Mouse (Mus musculus): ENCODE measurements at regions not wholly inside any gene's neighbourhood (a gene's known extent, or its start where the extent isn't known, plus 50 kb on each side); places are given as distances from the start of the nearest gene placed in this dataset.
"Not testable (repeated sequence)": the region's sequence is repeated elsewhere in the genome, so short reads cannot be mapped to it uniquely, and the experiment has no call there.

- H3K4me1 ChIP-seq (replicated peaks; ENCODE audit: low read depth, low read length), result no peaks in the 10 kb centered on the region
- H3K4me3 ChIP-seq (replicated peaks; ENCODE audit: low read length), result no peak overlapping the region
- 0 out of 2 replicates have a peak, but pooled peaks cover 9% of the 10 kb centered on the region for H3K9me3 ChIP-seq (ENCODE audit: low read length)
- TF ChIP-seq CTCF (conservative IDR thresholded peaks at IDR 0.05; ENCODE audit: low read length) (no peak), NANOG (IDR thresholded peaks at IDR 0.05; ENCODE audit: borderline replicate concordance, low read length) (no peak), POU5F1 (IDR thresholded peaks at IDR 0.05; ENCODE audit: borderline replicate concordance, low read length) (no peak)
- H3K27me3 ChIP-seq (ENCODE audit: insufficient read depth, low read length), result no peaks in the 10 kb centered on the region
- no peaks in the 10 kb centered on the region for H3K36me3 ChIP-seq (ENCODE audit: insufficient read depth, low read length)
Observed at GRCm38 (mm10) chr17:82674593-82674992, 540.5 kb upstream of the Pkdcc start.

GRCm38 (mm10) chr17:82666557-82666956, 548.5 kb upstream of the Pkdcc start:
- H3K36me3 ChIP-seq (ENCODE audit: insufficient read depth, low read length); H3K27me3 ChIP-seq (ENCODE audit: insufficient read depth, low read length); H3K4me3 ChIP-seq (replicated peaks; ENCODE audit: low read length); H3K4me1 ChIP-seq (replicated peaks; ENCODE audit: low read depth, low read length): not testable (repeated sequence)
- H3K9me3 ChIP-seq (ENCODE audit: low read length), result peaks cover 19% of the 10 kb centered on the region

- TF ChIP-seq POU5F1 (IDR thresholded peaks at IDR 0.05; ENCODE audit: borderline replicate concordance, low read length), result no peak
- TF ChIP-seq NANOG (IDR thresholded peaks at IDR 0.05; ENCODE audit: borderline replicate concordance, low read length), result no peak
- TF ChIP-seq CTCF (conservative IDR thresholded peaks at IDR 0.05; ENCODE audit: low read length), result no peak
- Histone ChIP-seq H3K27me3 (ENCODE audit: insufficient read depth, low read length) (no peaks in the 10 kb centered on the region), H3K4me3 (replicated peaks; ENCODE audit: low read length) (no peak overlapping the region), H3K36me3 (ENCODE audit: insufficient read depth, low read length) (no peaks in the 10 kb centered on the region), H3K4me1 (replicated peaks; ENCODE audit: low read depth, low read length) (no peaks in the 10 kb centered on the region), H3K9me3 (ENCODE audit: low read length) (peaks cover 17% of the 10 kb centered on the region)
Observed at GRCm38 (mm10) chr17:82664352-82664751, 550.7 kb upstream of the Pkdcc start.

- Histone ChIP-seq H3K4me1 (replicated peaks; ENCODE audit: low read depth, low read length) (no peaks in the 10 kb centered on the region), H3K4me3 (replicated peaks; ENCODE audit: low read length) (no peak overlapping the region)
- no peak for TF ChIP-seq NANOG (IDR thresholded peaks at IDR 0.05; ENCODE audit: borderline replicate concordance, low read length)
- no peak for TF ChIP-seq POU5F1 (IDR thresholded peaks at IDR 0.05; ENCODE audit: borderline replicate concordance, low read length)
- no peak for TF ChIP-seq CTCF (conservative IDR thresholded peaks at IDR 0.05; ENCODE audit: low read length)
Observed at GRCm38 (mm10) chr17:82636459-82637189, 578.5 kb upstream of the Pkdcc start.

GRCm38 (mm10) chr17:82635849-82636248, 579.2 kb upstream of the Pkdcc start:
- Histone ChIP-seq H3K9me3 (ENCODE audit: low read length) (peaks cover 4% of the 10 kb centered on the region; the same call in 1 of the 2 replicates), H3K4me3 (replicated peaks; ENCODE audit: low read length) (no peak overlapping the region), H3K36me3 (ENCODE audit: insufficient read depth, low read length) (no peaks in the 10 kb centered on the region), H3K4me1 (replicated peaks; ENCODE audit: low read depth, low read length) (no peaks in the 10 kb centered on the region), H3K27me3 (ENCODE audit: insufficient read depth, low read length) (no peaks in the 10 kb centered on the region)
- no peak for TF ChIP-seq POU5F1 (IDR thresholded peaks at IDR 0.05; ENCODE audit: borderline replicate concordance, low read length)
- no peak for TF ChIP-seq NANOG (IDR thresholded peaks at IDR 0.05; ENCODE audit: borderline replicate concordance, low read length)

More at GRCm38 (mm10) chr17:82636459-82637189, 578.5 kb upstream of the Pkdcc start:
- peaks cover 4% of the 10 kb centered on the region; the same call in 1 of the 2 replicates for H3K9me3 ChIP-seq (ENCODE audit: low read length)
- no peaks in the 10 kb centered on the region for H3K27me3 ChIP-seq (ENCODE audit: insufficient read depth, low read length)
- no peaks in the 10 kb centered on the region for H3K36me3 ChIP-seq (ENCODE audit: insufficient read depth, low read length)

- no peaks in the 10 kb centered on the region for H3K9me3 ChIP-seq (ENCODE audit: low read length)
- H3K4me3 ChIP-seq (replicated peaks; ENCODE audit: low read length), result no peak overlapping the region
- TF ChIP-seq NANOG (IDR thresholded peaks at IDR 0.05; ENCODE audit: borderline replicate concordance, low read length) (no peak), CTCF (conservative IDR thresholded peaks at IDR 0.05; ENCODE audit: low read length) (no peak), POU5F1 (IDR thresholded peaks at IDR 0.05; ENCODE audit: borderline replicate concordance, low read length) (no peak)
- no peaks in the 10 kb centered on the region for H3K4me1 ChIP-seq (replicated peaks; ENCODE audit: low read depth, low read length)
- H3K36me3 ChIP-seq (ENCODE audit: insufficient read depth, low read length), result no peaks in the 10 kb centered on the region
- H3K27me3 ChIP-seq (ENCODE audit: insufficient read depth, low read length), result no peaks in the 10 kb centered on the region
Observed at GRCm38 (mm10) chr17:82606642-82607175, 608.4 kb upstream of the Pkdcc start.

GRCm38 (mm10) chr17:82583801-82584200, 631.3 kb upstream of the Pkdcc start:
- H3K27me3 ChIP-seq (ENCODE audit: insufficient read depth, low read length), result no peaks in the 10 kb centered on the region
- TF ChIP-seq NANOG (IDR thresholded peaks at IDR 0.05; ENCODE audit: borderline replicate concordance, low read length) (no peak), CTCF (conservative IDR thresholded peaks at IDR 0.05; ENCODE audit: low read length) (no peak), POU5F1 (IDR thresholded peaks at IDR 0.05; ENCODE audit: borderline replicate concordance, low read length) (no peak)
- H3K36me3 ChIP-seq (ENCODE audit: insufficient read depth, low read length), result no peaks in the 10 kb centered on the region
- no peaks in the 10 kb centered on the region for H3K9me3 ChIP-seq (ENCODE audit: low read length)
- no peaks in the 10 kb centered on the region for H3K4me1 ChIP-seq (replicated peaks; ENCODE audit: low read depth, low read length)
- H3K4me3 ChIP-seq (replicated peaks; ENCODE audit: low read length), result no peak overlapping the region

GRCm38 (mm10) chr17:82533521-82533920, 681.6 kb upstream of the Pkdcc start:
- Histone ChIP-seq H3K4me1 (replicated peaks; ENCODE audit: low read depth, low read length) (no peaks in the 10 kb centered on the region), H3K36me3 (ENCODE audit: insufficient read depth, low read length) (no peaks in the 10 kb centered on the region), H3K4me3 (replicated peaks; ENCODE audit: low read length) (no peak overlapping the region), H3K9me3 (ENCODE audit: low read length) (no peaks in the 10 kb centered on the region), H3K27me3 (ENCODE audit: insufficient read depth, low read length) (no peaks in the 10 kb centered on the region)
- TF ChIP-seq POU5F1 (IDR thresholded peaks at IDR 0.05; ENCODE audit: borderline replicate concordance, low read length) (no peak), CTCF (conservative IDR thresholded peaks at IDR 0.05; ENCODE audit: low read length) (no peak), NANOG (IDR thresholded peaks at IDR 0.05; ENCODE audit: borderline replicate concordance, low read length) (no peak)

- H3K9me3 ChIP-seq (ENCODE audit: low read length), result no peaks in the 10 kb centered on the region
- no peak overlapping the region for H3K4me3 ChIP-seq (replicated peaks; ENCODE audit: low read length)
- H3K4me1 ChIP-seq (replicated peaks; ENCODE audit: low read depth, low read length), result no peaks in the 10 kb centered on the region
- no peaks in the 10 kb centered on the region for H3K36me3 ChIP-seq (ENCODE audit: insufficient read depth, low read length)
- no peaks in the 10 kb centered on the region for H3K27me3 ChIP-seq (ENCODE audit: insufficient read depth, low read length)
- TF ChIP-seq NANOG (IDR thresholded peaks at IDR 0.05; ENCODE audit: borderline replicate concordance, low read length) (no peak), POU5F1 (IDR thresholded peaks at IDR 0.05; ENCODE audit: borderline replicate concordance, low read length) (no peak), CTCF (conservative IDR thresholded peaks at IDR 0.05; ENCODE audit: low read length) (no peak)
Observed at GRCm38 (mm10) chr17:82518129-82518528, 697.0 kb upstream of the Pkdcc start.

Data from E14TG2a.4 (cell line).